Mouse (Mus musculus): ENCODE measurements around the gene Syt2. TPM values are rescaled to one million over a fixed set of nuclear protein-coding genes. Genes with fewer than 3 reads are reported as not detected.
A peak's percentile ranks its signal among the peaks of the same experiment; 100 is the strongest.

Syt2 gene
- polyA plus RNA-seq, 1 experiment = 0.14 TPM

DNA sequence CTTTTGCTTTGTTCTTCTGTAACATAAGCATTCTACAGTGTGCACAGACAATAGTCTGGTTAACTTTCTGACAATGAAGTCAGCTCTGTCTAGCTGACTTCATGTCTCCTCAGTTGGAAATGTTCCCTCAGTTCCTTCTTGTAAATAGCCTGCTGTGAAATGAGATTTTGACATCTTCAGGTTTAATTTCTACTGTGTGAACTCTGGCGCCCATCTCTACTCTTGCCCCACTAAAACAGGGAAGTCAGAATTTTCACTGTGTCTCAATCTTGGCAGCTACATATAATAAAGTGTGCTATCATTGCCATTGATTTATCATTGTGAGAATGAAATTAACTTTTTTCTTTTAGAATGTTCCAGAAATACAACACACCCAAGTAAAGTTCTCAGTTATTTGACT lies 138.4 kb downstream of the Syt2 start:
- H3K4me1 ChIP-seq (ENCODE audit: control insufficient read depth, insufficient read depth, low read length) = 0 out of 2 replicates have a peak, but pooled peaks cover 2% of the 10 kb centered on the region
- H3K4me3 ChIP-seq (replicated peaks; ENCODE audit: extremely low read depth, low read depth, low read length) = no peak overlapping the region
- DNase-seq = no peak
- WGBS = 63% methylated on average over 1 of the region's 1 CpGs
- TF ChIP-seq POLR2A (IDR thresholded peaks at IDR 0.05; ENCODE audit: borderline replicate concordance, extremely low read depth, low read depth, low read length) (no peak), CTCF (IDR thresholded peaks at IDR 0.05; ENCODE audit: insufficient read depth, low read length) (no peak)

DNA sequence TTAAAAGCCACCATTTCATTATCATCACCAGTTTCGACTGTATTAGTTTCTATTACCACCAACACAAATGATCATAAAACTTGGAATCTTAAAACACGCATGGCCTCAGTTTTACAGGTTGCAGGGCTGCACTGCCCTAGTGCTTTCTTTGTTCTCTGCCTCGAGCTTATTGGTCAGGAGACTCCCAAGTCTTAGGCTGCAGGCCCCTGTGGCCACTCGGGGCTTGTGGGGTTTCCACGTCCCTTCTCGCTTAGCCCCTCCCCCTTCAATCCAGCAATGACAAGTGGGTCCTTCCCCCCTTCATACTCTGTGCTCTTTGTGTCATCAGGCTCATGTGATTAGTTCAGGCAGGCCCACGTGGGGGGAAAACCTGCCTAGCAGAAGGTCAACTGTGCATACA lies 141.6 kb downstream of the Syt2 start:
- WGBS = 59% methylated on average over 7 of the region's 7 CpGs
- H3K4me1 ChIP-seq (ENCODE audit: control insufficient read depth, insufficient read depth, low read length) = 0 out of 2 replicates have a peak, but pooled peaks cover 2% of the 10 kb centered on the region
- no peak for TF ChIP-seq CTCF (IDR thresholded peaks at IDR 0.05; ENCODE audit: insufficient read depth, low read length)
- no peak for TF ChIP-seq POLR2A (IDR thresholded peaks at IDR 0.05; ENCODE audit: borderline replicate concordance, extremely low read depth, low read depth, low read length)
- H3K4me3 ChIP-seq (replicated peaks; ENCODE audit: extremely low read depth, low read depth, low read length) = no peak overlapping the region
- no peak for DNase-seq

DNA sequence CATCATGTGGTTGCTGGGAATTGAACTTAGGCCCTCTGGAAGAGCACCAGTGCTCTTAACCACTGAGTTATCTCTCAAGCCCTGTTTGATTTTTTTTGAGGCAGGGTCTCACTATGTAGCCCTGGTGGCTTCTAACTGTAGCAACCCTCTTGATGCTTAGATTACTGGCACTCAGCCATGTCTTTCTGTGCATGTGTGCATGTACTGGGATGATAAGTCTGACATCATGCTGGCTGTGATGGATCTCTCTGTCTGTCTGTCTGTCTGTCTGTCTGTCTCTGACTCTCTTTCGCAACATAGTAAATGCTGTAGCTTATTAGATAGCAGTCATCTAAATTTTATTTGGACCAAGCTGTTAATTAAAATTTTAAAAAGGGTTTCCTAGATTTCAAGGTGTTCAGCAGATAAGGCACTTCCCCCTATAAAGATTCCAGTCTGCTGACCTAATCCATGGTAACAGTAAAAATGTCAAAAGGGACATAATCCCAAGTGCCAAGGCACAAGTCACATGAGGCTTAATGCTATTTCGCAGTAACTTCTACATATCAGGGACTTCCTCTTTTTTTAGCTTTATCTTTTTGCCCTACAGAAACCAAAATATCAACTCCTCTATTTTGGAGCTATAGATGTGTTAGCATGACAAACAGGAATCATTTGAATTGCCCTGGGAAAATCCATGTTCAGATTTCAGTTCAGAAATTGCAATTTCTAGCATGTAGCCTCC lies 144.4 kb downstream of the Syt2 start:
- no peak for TF ChIP-seq POLR2A (IDR thresholded peaks at IDR 0.05; ENCODE audit: borderline replicate concordance, extremely low read depth, low read depth, low read length)
- no peak for DNase-seq
- no peak overlapping the region for H3K4me3 ChIP-seq (replicated peaks; ENCODE audit: extremely low read depth, low read depth, low read length)
- H3K4me1 ChIP-seq (ENCODE audit: control insufficient read depth, insufficient read depth, low read length) = no peaks in the 10 kb centered on the region
- 88% methylated on average over 2 of the region's 2 CpGs for WGBS

DNA sequence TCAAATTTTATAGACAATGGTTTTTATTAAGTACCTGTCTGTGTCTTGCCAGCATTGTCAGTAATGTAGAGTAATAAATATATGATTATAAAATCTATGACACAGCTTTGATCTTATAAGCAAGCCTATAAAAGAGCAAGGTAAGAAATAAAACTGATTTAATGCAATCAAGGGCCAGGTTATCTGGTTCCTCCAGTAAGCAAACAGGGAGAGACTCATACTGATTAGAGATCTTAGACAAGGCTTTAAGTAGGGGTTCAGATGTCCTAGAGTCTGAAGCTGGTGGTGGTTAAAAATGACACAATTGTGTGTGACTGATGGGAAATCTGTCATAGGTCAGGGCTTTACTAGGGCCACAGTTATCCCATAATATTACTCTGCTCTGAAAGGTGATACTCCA lies 145.0 kb downstream of the Syt2 start:
- H3K4me1 ChIP-seq (ENCODE audit: control insufficient read depth, insufficient read depth, low read length) = no peaks in the 10 kb centered on the region
- no peak for DNase-seq
- no peak overlapping the region for H3K4me3 ChIP-seq (replicated peaks; ENCODE audit: extremely low read depth, low read depth, low read length)
- TF ChIP-seq POLR2A (IDR thresholded peaks at IDR 0.05; ENCODE audit: borderline replicate concordance, extremely low read depth, low read depth, low read length) = no peak
- TF ChIP-seq CTCF (IDR thresholded peaks at IDR 0.05; ENCODE audit: insufficient read depth, low read length) = no peak

DNA sequence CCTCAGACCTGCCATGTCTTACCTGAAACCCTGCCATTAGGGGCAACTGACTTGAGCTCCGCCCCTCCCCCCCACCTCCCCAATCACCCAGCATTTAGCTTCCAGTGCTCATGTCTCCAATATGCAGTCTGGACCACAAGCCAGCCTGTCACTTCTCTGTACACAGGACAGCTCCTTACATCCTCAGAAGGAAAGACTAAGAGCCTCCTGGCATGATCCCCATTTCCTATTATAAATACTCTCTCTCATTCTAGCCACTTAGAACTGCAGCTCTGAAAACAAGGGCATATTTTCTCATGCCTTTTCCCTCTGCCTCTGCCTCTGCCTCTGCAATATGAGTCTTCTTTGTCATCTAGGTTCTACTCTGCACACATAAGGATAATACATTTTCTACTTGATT lies 149.6 kb downstream of the Syt2 start:
- Histone ChIP-seq H3K4me1 (ENCODE audit: control insufficient read depth, insufficient read depth, low read length) (peaks cover 3% of the 10 kb centered on the region; the same call in 1 of the 2 replicates), H3K4me3 (replicated peaks; ENCODE audit: extremely low read depth, low read depth, low read length) (no peak overlapping the region)
- 97% methylated on average over 1 of the region's 1 CpGs for WGBS
- TF ChIP-seq CTCF (IDR thresholded peaks at IDR 0.05; ENCODE audit: insufficient read depth, low read length) (no peak), POLR2A (IDR thresholded peaks at IDR 0.05; ENCODE audit: borderline replicate concordance, extremely low read depth, low read depth, low read length) (no peak)
- DNase-seq = no peak

DNA sequence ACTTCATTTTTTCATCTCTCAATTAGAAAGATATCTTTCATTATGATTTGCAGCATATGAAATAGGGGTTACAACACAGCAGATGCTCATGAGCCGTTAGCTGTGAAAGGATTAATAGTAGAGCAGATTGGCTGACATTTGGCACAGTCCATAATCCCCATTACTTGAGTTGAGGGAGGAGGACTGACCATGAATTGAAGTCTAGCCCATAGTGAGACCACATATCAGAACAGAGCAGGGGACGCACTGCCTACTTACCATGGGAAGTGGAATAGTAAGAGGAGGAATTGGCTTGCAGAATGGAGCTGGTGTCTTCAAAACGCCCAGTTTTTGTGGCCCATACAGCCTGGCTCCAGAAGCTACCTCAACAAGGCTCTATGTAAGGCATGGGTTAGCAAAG lies 150.1 kb downstream of the Syt2 start:
- TF ChIP-seq CTCF (IDR thresholded peaks at IDR 0.05; ENCODE audit: insufficient read depth, low read length) = no peak
- no peak for TF ChIP-seq POLR2A (IDR thresholded peaks at IDR 0.05; ENCODE audit: borderline replicate concordance, extremely low read depth, low read depth, low read length)
- Histone ChIP-seq H3K4me1 (ENCODE audit: control insufficient read depth, insufficient read depth, low read length) (peaks cover 3% of the 10 kb centered on the region; the same call in 1 of the 2 replicates), H3K4me3 (replicated peaks; ENCODE audit: extremely low read depth, low read depth, low read length) (no peak overlapping the region)
- no peak for DNase-seq
- WGBS = 77% methylated on average over 3 of the region's 3 CpGs

DNA sequence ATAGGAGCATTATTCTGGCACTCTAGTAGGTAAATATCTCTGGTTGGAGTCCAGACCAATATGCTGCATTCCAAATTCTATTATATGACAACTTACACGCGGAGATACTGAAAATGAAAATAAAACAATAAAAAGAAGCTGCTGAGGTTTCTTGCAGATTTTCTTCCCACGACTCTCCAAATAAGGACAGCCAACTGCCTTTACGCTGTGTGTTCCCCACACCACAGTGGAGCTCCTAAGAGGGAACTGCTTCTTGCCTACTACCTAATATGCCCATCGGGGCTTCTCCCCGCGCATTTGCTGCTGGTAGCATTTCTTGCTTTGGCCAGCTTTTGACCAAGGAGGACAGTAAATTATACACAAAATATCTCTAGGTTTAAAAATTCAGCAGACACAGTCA lies 155.3 kb downstream of the Syt2 start:
- Histone ChIP-seq H3K4me1 (ENCODE audit: control insufficient read depth, insufficient read depth, low read length) (peaks cover 12% of the 10 kb centered on the region), H3K4me3 (replicated peaks; ENCODE audit: extremely low read depth, low read depth, low read length) (peak overlapping the region; percentile 47)
- TF ChIP-seq CTCF (IDR thresholded peaks at IDR 0.05; ENCODE audit: insufficient read depth, low read length) (no peak), POLR2A (IDR thresholded peaks at IDR 0.05; ENCODE audit: borderline replicate concordance, extremely low read depth, low read depth, low read length) (peak; percentile 2; the same call in 1 of the 2 replicates)
- 67% methylated on average over 7 of the region's 7 CpGs for WGBS
- no peak for DNase-seq

DNA sequence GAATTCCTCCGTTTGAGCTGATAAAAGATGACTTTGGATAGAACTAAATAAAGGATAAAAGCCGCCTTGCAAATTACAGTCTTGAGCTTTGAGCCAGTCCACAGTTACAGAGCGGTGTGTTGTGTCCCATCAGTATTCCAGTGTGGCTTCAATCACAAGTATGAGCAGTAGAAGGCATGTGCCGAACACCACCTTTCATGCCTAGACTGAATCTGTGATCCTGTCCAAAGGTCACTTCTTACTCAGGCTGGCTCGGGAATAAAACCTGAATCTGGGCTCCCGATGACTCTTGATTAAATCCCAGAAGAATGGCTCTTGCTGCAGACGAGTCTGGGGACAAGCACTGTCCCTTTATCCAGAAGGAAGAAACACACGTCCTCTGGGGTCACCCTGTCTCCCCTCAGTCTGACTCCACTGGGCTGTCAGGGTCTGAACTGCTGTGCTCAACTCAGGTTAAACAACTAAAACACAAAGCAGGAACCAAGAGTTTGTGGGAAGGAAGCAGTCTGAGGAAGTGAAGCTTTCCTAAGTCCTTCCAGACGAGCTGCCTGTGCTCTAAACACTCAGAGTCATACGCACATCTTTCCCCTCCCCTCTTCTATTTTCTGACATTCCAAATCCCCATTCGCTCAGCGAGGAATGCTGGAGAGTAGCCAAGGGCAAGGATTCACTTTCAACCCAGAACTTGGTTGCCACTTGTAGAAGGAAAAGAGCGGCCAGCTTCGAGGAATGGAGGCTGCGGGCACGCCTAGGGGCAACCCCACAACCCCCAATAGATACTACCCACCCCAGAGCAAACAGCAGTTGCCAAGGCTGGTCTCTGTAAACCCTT lies 157.0 kb downstream of the Syt2 start:
- DNase-seq = peak; percentile 66
- WGBS = 22% methylated on average over 16 of the region's 16 CpGs

DNA sequence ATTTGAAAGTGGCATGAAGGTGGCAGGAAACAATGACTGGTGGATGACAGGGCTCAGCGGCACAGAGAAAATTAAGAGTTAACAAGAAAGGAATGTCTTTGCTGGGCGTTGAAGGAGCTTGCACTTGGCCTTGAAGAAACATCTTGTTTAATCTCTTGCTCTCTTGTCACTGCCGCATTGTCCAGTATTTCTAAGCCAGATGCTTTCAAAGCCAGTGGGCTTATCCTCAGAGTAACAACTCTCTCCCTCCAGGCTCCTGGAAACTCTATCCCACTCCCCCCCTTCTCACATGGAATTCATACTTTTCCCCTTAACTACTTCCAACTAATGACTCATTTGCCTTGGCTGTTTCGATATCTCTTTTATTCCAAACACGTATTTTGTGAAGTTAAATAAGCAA lies 157.9 kb downstream of the Syt2 start:
- H3K4me3 ChIP-seq (replicated peaks; ENCODE audit: extremely low read depth, low read depth, low read length) = no peak overlapping the region
- peaks cover 12% of the 10 kb centered on the region for H3K4me1 ChIP-seq (ENCODE audit: control insufficient read depth, insufficient read depth, low read length)
- 20% methylated on average over 5 of the region's 5 CpGs for WGBS
- peak; percentile 25 for DNase-seq
- no peak for TF ChIP-seq CTCF (IDR thresholded peaks at IDR 0.05; ENCODE audit: insufficient read depth, low read length)
- TF ChIP-seq POLR2A (IDR thresholded peaks at IDR 0.05; ENCODE audit: borderline replicate concordance, extremely low read depth, low read depth, low read length) = no peak

More for the DNA sequence above, 157.0 kb downstream of the Syt2 start:
- Histone ChIP-seq H3K4me3 (replicated peaks; ENCODE audit: extremely low read depth, low read depth, low read length) (peak overlapping the region; percentile 64), H3K4me1 (ENCODE audit: control insufficient read depth, insufficient read depth, low read length) (peaks cover 12% of the 10 kb centered on the region)
- TF ChIP-seq CTCF (IDR thresholded peaks at IDR 0.05; ENCODE audit: insufficient read depth, low read length) = no peak
- peak; percentile 36; the same call in 1 of the 2 replicates for TF ChIP-seq POLR2A (IDR thresholded peaks at IDR 0.05; ENCODE audit: borderline replicate concordance, extremely low read depth, low read depth, low read length)
